Mouse (Mus musculus): ENCODE measurements around the gene Abcg8. TPM values are rescaled to one million over a fixed set of nuclear protein-coding genes. Genes with fewer than 3 reads are reported as not detected.

Abcg8 gene
- polyA plus RNA-seq, 1 experiment from 2014 or later = 0.10 TPM

GRCm38 (mm10) chr17:84687994-84688393 lies 11.9 kb downstream of the Abcg8 start:
- H3K27ac ChIP-seq = no peak overlapping the region
- ATAC-seq (ENCODE audit: insufficient number of reproducible peaks, low FRiP score, low TSS enrichment, low read depth) = no peak
- 44% methylated on average over 5 of the region's 5 CpGs for WGBS
- no peaks in the 10 kb centered on the region for H3K36me3 ChIP-seq
- H3K4me2 ChIP-seq = no peak overlapping the region
- no peaks in the 10 kb centered on the region for H3K9me3 ChIP-seq
- no peak overlapping the region for H3K4me3 ChIP-seq
- no peaks in the 10 kb centered on the region for H3K27me3 ChIP-seq
- peaks cover 9% of the 10 kb centered on the region; the same call in 1 of the 2 replicates for H3K4me1 ChIP-seq
- no peak overlapping the region for H3K9ac ChIP-seq

DNA sequence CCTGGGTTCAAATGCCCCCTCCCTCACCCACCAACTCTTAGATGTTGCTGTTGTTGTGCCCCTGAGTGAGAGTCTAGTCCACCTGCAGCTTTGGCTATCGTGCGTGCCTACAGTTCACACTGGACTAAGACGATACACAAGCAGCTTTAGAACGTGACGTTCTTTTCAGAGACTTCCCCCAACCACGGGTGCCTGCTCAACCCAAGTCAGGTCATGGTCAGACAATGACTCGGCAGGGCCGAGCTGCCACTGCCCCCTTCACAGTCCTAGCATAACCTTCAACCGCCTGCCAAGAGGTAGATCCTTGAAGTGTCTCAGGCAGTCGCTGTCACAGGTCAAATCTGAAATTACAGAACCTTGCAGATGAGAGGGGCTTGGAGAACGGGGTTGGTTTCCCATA lies 12.7 kb downstream of the Abcg8 start:
- Histone ChIP-seq H3K4me2 (no peak overlapping the region), H3K4me3 (no peak overlapping the region), H3K27me3 (no peaks in the 10 kb centered on the region), H3K9ac (no peak overlapping the region), H3K36me3 (no peaks in the 10 kb centered on the region), H3K4me1 (peaks cover 9% of the 10 kb centered on the region; the same call in 1 of the 2 replicates), H3K27ac (no peak overlapping the region), H3K9me3 (no peaks in the 10 kb centered on the region)
- no peak for ATAC-seq (ENCODE audit: insufficient number of reproducible peaks, low FRiP score, low TSS enrichment, low read depth)
- WGBS = 88% methylated on average over 11 of the region's 11 CpGs

DNA sequence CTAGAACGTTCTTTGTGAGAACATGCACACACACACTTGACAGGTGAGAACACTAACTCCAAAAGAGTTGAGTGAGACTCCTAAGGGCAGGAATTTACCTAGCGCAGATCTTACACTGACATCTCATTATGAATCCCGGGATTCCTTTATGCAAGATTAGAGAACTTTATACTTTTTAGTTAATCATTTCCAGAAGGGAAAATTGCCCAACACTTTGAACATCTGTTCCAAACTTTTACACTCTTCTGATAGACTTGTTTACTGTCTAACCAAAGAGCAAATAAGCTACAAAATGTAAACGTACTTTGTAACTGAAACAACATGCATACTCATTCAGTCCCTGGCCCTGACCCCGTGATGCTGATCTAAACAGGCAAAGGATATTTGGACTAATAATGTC lies 13.2 kb downstream of the Abcg8 start:
- Histone ChIP-seq H3K4me2 (no peak overlapping the region), H3K4me1 (peaks cover 9% of the 10 kb centered on the region; the same call in 1 of the 2 replicates), H3K36me3 (no peaks in the 10 kb centered on the region), H3K9me3 (no peaks in the 10 kb centered on the region), H3K27ac (no peak overlapping the region), H3K27me3 (no peaks in the 10 kb centered on the region), H3K9ac (no peak overlapping the region), H3K4me3 (no peak overlapping the region)
- ATAC-seq (ENCODE audit: insufficient number of reproducible peaks, low FRiP score, low TSS enrichment, low read depth) = no peak
- WGBS = 60% methylated on average over 5 of the region's 5 CpGs

- Histone ChIP-seq H3K4me2 (no peak overlapping the region), H3K36me3 (no peaks in the 10 kb centered on the region), H3K27ac (no peak overlapping the region), H3K9ac (no peak overlapping the region), H3K4me1 (peaks cover 8% of the 10 kb centered on the region; the same call in 1 of the 2 replicates), H3K27me3 (no peaks in the 10 kb centered on the region), H3K9me3 (no peaks in the 10 kb centered on the region), H3K4me3 (no peak overlapping the region)
- ATAC-seq (ENCODE audit: insufficient number of reproducible peaks, low FRiP score, low TSS enrichment, low read depth) = no peak
- WGBS = 62% methylated on average over 5 of the region's 5 CpGs
Observed at GRCm38 (mm10) chr17:84690111-84690510, 14.0 kb downstream of the Abcg8 start.

- Histone ChIP-seq H3K36me3 (no peaks in the 10 kb centered on the region), H3K4me2 (no peak overlapping the region), H3K27ac (no peak overlapping the region), H3K9ac (no peak overlapping the region), H3K4me1 (peaks cover 5% of the 10 kb centered on the region; the same call in 1 of the 2 replicates), H3K4me3 (no peak overlapping the region), H3K9me3 (no peaks in the 10 kb centered on the region), H3K27me3 (0 out of 2 replicates have a peak, but pooled peaks cover 3% of the 10 kb centered on the region)
- ATAC-seq (ENCODE audit: insufficient number of reproducible peaks, low FRiP score, low TSS enrichment, low read depth) = no peak
- 73% methylated on average over 2 of the region's 2 CpGs for WGBS
Observed at GRCm38 (mm10) chr17:84693741-84694140, 17.6 kb downstream of the Abcg8 start.

GRCm38 (mm10) chr17:84696537-84696936 lies 20.4 kb downstream of the Abcg8 start:
- Histone ChIP-seq H3K4me3 (no peak overlapping the region), H3K27me3 (0 out of 2 replicates have a peak, but pooled peaks cover 3% of the 10 kb centered on the region), H3K9ac (no peak overlapping the region), H3K36me3 (no peaks in the 10 kb centered on the region), H3K4me1 (peaks cover 6% of the 10 kb centered on the region), H3K4me2 (no peak overlapping the region), H3K9me3 (no peaks in the 10 kb centered on the region), H3K27ac (no peak overlapping the region)
- ATAC-seq (ENCODE audit: insufficient number of reproducible peaks, low FRiP score, low TSS enrichment, low read depth) = no peak
- 66% methylated on average over 6 of the region's 6 CpGs for WGBS

DNA sequence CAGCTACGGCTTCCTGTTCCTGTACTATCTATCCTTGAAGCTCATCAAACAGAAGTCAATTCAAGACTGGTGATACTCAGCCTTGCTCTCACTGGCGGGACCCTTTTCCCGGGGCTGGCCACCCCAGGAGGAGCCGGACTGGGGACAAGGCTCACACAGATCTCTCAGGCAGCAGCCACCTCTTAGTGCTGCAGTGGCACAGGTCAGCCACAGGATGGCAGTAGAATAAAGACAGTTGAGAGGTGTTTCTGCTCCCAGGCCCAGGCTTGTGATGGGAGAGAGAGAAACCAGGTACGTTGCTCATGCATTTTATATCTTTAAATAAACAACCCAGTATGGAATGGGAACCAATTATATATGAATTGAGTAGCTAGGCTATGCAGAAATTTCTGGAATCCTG lies 22.6 kb downstream of the Abcg8 start:
- H3K4me3 ChIP-seq = no peak overlapping the region
- H3K4me1 ChIP-seq = peaks cover 14% of the 10 kb centered on the region
- H3K27me3 ChIP-seq = 0 out of 2 replicates have a peak, but pooled peaks cover 3% of the 10 kb centered on the region
- WGBS = 30% methylated on average over 5 of the region's 5 CpGs
- no peak overlapping the region for H3K4me2 ChIP-seq
- H3K9ac ChIP-seq = no peak overlapping the region
- no peaks in the 10 kb centered on the region for H3K9me3 ChIP-seq
- no peaks in the 10 kb centered on the region for H3K36me3 ChIP-seq
- no peak for ATAC-seq (ENCODE audit: insufficient number of reproducible peaks, low FRiP score, low TSS enrichment, low read depth)
- H3K27ac ChIP-seq = no peak overlapping the region

DNA sequence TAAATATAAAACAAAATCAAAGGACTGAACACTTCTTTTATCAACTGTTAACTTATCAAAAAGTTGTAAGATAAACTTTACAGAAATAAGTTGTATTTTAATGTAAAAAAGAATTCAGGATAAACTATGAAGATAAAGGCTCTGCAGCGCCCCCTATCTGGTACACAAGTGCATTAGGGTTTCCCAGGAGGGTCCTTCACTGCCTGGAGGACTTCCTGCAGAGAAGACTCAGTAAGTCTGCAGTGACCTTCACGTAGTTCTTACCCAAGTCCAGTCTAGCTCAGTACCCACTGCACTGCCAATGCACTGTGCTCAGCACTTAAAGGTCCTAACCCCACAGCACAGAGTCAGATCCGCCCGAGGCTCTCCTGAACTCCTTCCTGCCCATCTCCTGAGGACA lies 31.3 kb downstream of the Abcg8 start:
- Histone ChIP-seq H3K4me1 (peaks cover 2% of the 10 kb centered on the region; the same call in 1 of the 2 replicates), H3K9ac (no peak overlapping the region), H3K27ac (no peak overlapping the region), H3K36me3 (peaks cover 48% of the 10 kb centered on the region), H3K4me3 (no peak overlapping the region), H3K27me3 (no peaks in the 10 kb centered on the region), H3K4me2 (no peak overlapping the region), H3K9me3 (no peaks in the 10 kb centered on the region)
- no peak for ATAC-seq (ENCODE audit: insufficient number of reproducible peaks, low FRiP score, low TSS enrichment, low read depth)
- 61% methylated on average over 4 of the region's 4 CpGs for WGBS

DNA sequence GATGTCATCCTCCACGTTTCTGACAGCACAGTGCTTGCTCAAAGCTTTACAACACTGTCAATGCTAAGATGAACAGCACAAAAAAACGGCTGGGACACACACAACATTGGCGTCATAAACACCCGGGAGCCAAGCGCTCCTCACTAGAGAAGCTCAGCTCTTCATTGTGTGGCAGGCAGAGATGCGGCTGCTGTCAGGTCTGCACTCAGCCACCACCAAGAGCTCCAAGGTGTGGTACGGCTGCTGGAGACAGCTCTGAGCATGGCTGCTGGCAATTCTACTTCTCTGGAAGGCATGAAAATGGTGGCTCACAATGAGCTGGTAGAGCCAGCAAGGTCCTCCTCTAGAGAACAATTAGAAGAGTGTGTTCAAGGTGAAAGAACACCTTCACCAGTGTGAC lies 32.7 kb downstream of the Abcg8 start:
- no peak overlapping the region for H3K4me3 ChIP-seq
- WGBS = 84% methylated on average over 7 of the region's 7 CpGs
- no peaks in the 10 kb centered on the region for H3K4me1 ChIP-seq
- no peak overlapping the region for H3K27ac ChIP-seq
- no peaks in the 10 kb centered on the region for H3K27me3 ChIP-seq
- no peak for ATAC-seq (ENCODE audit: insufficient number of reproducible peaks, low FRiP score, low TSS enrichment, low read depth)
- H3K4me2 ChIP-seq = no peak overlapping the region
- no peak overlapping the region for H3K9ac ChIP-seq
- H3K9me3 ChIP-seq = no peaks in the 10 kb centered on the region
- H3K36me3 ChIP-seq = peaks cover 48% of the 10 kb centered on the region

DNA sequence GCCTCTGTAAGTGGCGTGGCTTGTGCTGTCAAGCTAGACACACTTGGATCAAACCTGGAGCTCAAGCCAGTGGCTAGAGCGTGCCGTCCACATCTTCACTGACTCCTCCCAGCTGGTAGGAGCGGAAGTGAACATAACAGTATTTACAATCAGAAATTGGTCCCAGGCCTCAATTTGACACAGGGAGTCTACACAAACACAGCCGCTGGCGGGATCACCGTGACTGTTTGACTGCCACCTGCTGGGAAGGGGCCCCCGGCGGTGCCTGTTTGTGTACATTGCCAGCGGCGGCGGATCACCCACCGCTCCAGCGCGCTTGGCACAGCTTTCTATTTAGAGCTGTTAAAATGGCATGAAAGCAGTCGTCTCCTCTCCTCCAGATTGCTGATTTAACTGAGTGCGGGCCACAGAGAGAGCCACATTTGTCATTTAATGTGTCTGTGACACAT lies 33.3 kb downstream of the Abcg8 start:
- no peak for ATAC-seq (ENCODE audit: insufficient number of reproducible peaks, low FRiP score, low TSS enrichment, low read depth)
- H3K36me3 ChIP-seq = peaks cover 43% of the 10 kb centered on the region
- no peak overlapping the region for H3K4me2 ChIP-seq
- no peaks in the 10 kb centered on the region for H3K27me3 ChIP-seq
- no peak overlapping the region for H3K9ac ChIP-seq
- no peak overlapping the region for H3K27ac ChIP-seq
- 62% methylated on average over 17 of the region's 17 CpGs for WGBS
- no peak overlapping the region for H3K4me3 ChIP-seq
- H3K9me3 ChIP-seq = no peaks in the 10 kb centered on the region
- no peaks in the 10 kb centered on the region for H3K4me1 ChIP-seq

- H3K9me3 ChIP-seq = no peaks in the 10 kb centered on the region
- no peak overlapping the region for H3K27ac ChIP-seq
- no peak overlapping the region for H3K4me3 ChIP-seq
- peaks cover 25% of the 10 kb centered on the region for H3K36me3 ChIP-seq
- WGBS = 88% methylated on average over 18 of the region's 18 CpGs
- no peaks in the 10 kb centered on the region for H3K27me3 ChIP-seq
- no peak overlapping the region for H3K9ac ChIP-seq
- no peak overlapping the region for H3K4me2 ChIP-seq
- ATAC-seq (ENCODE audit: insufficient number of reproducible peaks, low FRiP score, low TSS enrichment, low read depth) = no peak
- H3K4me1 ChIP-seq = no peaks in the 10 kb centered on the region
Observed at GRCm38 (mm10) chr17:84713563-84714164, 37.6 kb downstream of the Abcg8 start.

- Histone ChIP-seq H3K36me3 (peaks cover 15% of the 10 kb centered on the region), H3K4me2 (no peak overlapping the region), H3K9me3 (no peaks in the 10 kb centered on the region), H3K9ac (no peak overlapping the region), H3K4me1 (no peaks in the 10 kb centered on the region), H3K27ac (no peak overlapping the region), H3K27me3 (no peaks in the 10 kb centered on the region), H3K4me3 (no peak overlapping the region)
- WGBS = 65% methylated on average over 4 of the region's 4 CpGs
- ATAC-seq (ENCODE audit: insufficient number of reproducible peaks, low FRiP score, low TSS enrichment, low read depth) = no peak
Observed at GRCm38 (mm10) chr17:84714930-84715329, 38.8 kb downstream of the Abcg8 start.
